Mouse (Mus musculus): ENCODE measurements at regions not wholly inside any gene's neighbourhood (a gene's known extent, or its start where the extent isn't known, plus 50 kb on each side); places are given as distances from the start of the nearest gene placed in this dataset.

DNA sequence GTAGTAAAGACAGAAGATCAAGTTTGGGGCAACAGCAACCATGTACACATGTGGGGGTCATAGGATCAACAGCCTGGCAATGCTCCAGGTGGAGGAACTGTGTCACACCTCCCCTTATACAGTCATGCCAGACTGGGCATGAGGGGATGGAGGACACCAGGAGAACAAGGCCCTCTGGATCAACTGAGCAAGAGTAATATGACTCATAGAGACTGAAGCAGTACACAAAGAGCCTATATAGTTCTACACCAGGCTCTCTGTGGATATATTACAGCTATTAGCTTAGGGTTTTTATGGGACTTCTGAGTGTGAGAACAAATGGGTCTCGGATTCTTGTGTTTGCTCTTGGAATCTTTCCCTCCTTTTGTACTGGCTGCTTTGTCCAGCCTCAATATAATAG is 57.9 kb upstream of the Ifngr1 start:
- no peak for DNase-seq (ENCODE audit: low read depth, low spot score)

Measured in retina, adult 2 months (tissue).